Mouse (Mus musculus): ENCODE data around the gene Ankib1.
"Not testable (repeated sequence)": the region's sequence is repeated elsewhere in the genome, so short reads cannot be mapped to it uniquely, and the experiment has no call there.

Gene Ankib1

GRCm38 (mm10) chr5:3802433-3803291 is at the start of gene Ankib1, which contains the start of gene Krit1:
Ankib1 (minus strand) TSS chr5:3802925.
Krit1 (plus strand) TSS chr5:3803184.
- DNase-seq (ENCODE audit: extremely low spot score), result peak; percentile 91

GRCm38 (mm10) chr5:3845026-3845425 is 42.3 kb upstream of the Ankib1 start, which contains the start of gene Lrrd1:
Lrrd1 (plus strand) TSS chr5:3845173.
- peak; percentile 29 for DNase-seq (ENCODE audit: extremely low spot score)

GRCm38 (mm10) chr5:3834107-3834506 is 31.4 kb upstream of the Ankib1 start:
- no peak for DNase-seq (ENCODE audit: extremely low spot score)

GRCm38 (mm10) chr5:3808472-3808871 is 5.7 kb upstream of the Ankib1 start:
- no peak for DNase-seq (ENCODE audit: extremely low spot score)

GRCm38 (mm10) chr5:3803292-3804165 is 804 bp upstream of the Ankib1 start:
- DNase-seq (ENCODE audit: extremely low spot score), result no peak

GRCm38 (mm10) chr5:3801672-3802432 is 873 bp downstream of the Ankib1 start:
- no peak for DNase-seq (ENCODE audit: extremely low spot score)

GRCm38 (mm10) chr5:3800881-3801280 is 1.8 kb downstream of the Ankib1 start:
- DNase-seq (ENCODE audit: extremely low spot score), result no peak

- DNase-seq (ENCODE audit: extremely low spot score), result no peak
Observed at GRCm38 (mm10) chr5:3800041-3800440, 2.7 kb downstream of the Ankib1 start.

- not testable (repeated sequence) for DNase-seq (ENCODE audit: extremely low spot score)
Observed at GRCm38 (mm10) chr5:3798656-3799055, 4.1 kb downstream of the Ankib1 start.

- DNase-seq (ENCODE audit: extremely low spot score), result not testable (repeated sequence)
Observed at GRCm38 (mm10) chr5:3797101-3797500, 5.6 kb downstream of the Ankib1 start.

GRCm38 (mm10) chr5:3791048-3791447 is 11.7 kb downstream of the Ankib1 start:
- no peak for DNase-seq (ENCODE audit: extremely low spot score)

GRCm38 (mm10) chr5:3787548-3787947 is 15.2 kb downstream of the Ankib1 start:
- DNase-seq (ENCODE audit: extremely low spot score), result no peak

- DNase-seq (ENCODE audit: extremely low spot score), result no peak
Observed at GRCm38 (mm10) chr5:3784751-3785496, 17.8 kb downstream of the Ankib1 start.

GRCm38 (mm10) chr5:3783947-3784681 is 18.6 kb downstream of the Ankib1 start:
- DNase-seq (ENCODE audit: extremely low spot score), result no peak

- no peak for DNase-seq (ENCODE audit: extremely low spot score)
Observed at GRCm38 (mm10) chr5:3782670-3783069, 20.1 kb downstream of the Ankib1 start.

GRCm38 (mm10) chr5:3772017-3772416 is 30.7 kb downstream of the Ankib1 start:
- no peak for DNase-seq (ENCODE audit: extremely low spot score)

GRCm38 (mm10) chr5:3771512-3771911 is 31.2 kb downstream of the Ankib1 start:
- DNase-seq (ENCODE audit: extremely low spot score), result no peak

- not testable (repeated sequence) for DNase-seq (ENCODE audit: extremely low spot score)
Observed at GRCm38 (mm10) chr5:3750536-3750935, 52.2 kb downstream of the Ankib1 start.

GRCm38 (mm10) chr5:3732846-3733245 is 69.9 kb downstream of the Ankib1 start:
- not testable (repeated sequence) for DNase-seq (ENCODE audit: extremely low spot score)

- no peak for DNase-seq (ENCODE audit: extremely low spot score)
Observed at GRCm38 (mm10) chr5:3728820-3729219, 73.9 kb downstream of the Ankib1 start.
